Mouse (Mus musculus): Measurements from ENCODE around the gene Abat.

Gene Abat

DNA sequence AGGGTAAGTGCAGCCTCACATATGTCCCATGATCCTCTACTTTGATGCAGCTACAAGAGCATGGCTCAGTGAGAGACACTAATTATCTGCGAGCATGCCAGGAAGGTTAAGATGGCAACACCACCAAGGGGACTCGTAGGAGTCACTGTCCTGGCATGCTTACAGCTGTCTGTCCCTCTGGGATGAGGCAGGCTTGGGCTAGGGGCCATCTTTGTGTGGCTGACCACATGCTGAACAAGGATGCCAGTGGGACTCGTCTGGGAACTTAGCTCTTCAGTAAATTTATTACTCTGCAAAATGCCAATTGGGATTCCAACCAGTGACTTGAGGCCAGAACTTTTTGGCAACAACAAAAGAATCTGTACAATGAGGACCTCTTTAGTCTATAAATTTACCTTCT is 62.9 kb downstream of the Abat start:
- DNase-seq: no peak

DNA sequence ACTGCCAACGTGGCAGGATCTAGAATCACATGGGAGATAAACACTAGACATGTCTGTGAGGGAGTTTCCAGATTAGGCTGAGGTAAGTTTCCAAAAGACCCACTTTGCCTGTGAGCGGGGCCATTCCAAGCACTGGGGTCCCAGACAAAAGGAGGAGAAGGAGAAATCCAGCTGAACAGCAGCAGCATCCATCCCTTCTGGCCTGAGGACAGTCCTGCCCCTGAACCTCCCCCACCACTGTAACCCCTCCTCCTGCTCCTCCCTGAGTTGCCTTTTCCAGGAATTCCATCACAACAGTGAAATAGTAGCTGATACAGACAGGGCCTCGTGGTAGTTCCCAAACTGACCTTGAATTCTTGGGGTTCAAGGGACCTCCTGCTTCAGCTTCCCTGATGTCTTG is 63.7 kb downstream of the Abat start:
- no peak for DNase-seq

GRCm38 (mm10) chr16:8578326-8578725 is 65.1 kb downstream of the Abat start:
- DNase-seq: no peak

GRCm38 (mm10) chr16:8579546-8579945 is 66.3 kb downstream of the Abat start:
- no peak for DNase-seq

GRCm38 (mm10) chr16:8581661-8582239 is 68.5 kb downstream of the Abat start:
- no peak for DNase-seq

DNA sequence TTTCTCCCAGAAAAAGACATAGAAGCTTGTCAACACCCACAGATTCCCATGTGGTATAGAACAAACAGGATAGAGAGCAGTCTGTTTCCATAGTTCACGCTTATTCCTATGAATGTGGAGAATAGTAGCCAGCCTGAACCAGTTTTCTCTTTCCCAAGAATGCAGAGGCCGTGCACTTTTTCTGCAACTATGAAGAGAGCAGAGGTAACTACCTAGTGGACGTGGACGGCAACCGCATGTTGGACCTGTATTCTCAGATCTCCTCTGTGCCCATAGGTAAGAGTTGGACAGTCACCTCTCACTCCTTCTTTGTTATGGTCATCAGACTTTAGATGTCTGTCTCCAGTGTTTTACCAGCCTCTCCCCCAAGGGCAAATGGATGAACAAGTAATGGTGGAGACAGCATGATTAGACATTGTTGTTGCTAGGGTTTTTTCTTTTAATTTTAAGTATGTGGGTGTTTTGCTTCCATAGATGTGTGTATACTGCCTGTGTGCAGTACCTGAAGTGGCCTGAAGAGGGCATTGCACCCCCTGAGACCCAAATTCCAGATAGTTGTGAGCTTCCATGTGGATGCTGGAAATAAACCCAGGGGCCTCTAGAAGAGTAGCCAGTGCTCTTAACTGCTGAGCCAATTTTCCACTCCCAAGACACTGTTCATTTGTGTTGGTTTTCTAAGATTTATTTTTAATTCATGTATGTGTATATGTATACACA is 69.5 kb downstream of the Abat start:
- DNase-seq: no peak

DNA sequence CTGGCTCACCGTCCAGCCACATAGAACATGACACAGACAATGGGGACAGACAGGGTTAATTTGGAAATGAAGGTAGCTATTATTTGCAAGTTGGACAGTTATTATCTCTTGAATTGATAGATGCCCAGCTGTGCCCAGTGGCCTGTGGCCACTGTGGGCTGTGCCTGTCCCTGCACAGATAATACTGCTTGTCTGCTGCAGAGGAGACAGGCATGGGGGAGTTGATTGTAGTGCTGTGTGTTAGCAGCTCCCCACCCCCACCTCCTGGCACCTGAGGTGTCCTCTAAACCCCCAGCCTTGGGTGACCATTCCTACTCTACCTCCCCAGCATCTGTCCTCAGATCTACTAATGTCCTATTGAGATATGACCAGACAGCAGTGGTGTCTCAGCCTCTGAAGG is 71.0 kb downstream of the Abat start:
- DNase-seq: no peak

- no peak for DNase-seq
These were observed 71.8 kb downstream of the Abat start for GRCm38 (mm10) chr16:8585056-8585455.

DNA sequence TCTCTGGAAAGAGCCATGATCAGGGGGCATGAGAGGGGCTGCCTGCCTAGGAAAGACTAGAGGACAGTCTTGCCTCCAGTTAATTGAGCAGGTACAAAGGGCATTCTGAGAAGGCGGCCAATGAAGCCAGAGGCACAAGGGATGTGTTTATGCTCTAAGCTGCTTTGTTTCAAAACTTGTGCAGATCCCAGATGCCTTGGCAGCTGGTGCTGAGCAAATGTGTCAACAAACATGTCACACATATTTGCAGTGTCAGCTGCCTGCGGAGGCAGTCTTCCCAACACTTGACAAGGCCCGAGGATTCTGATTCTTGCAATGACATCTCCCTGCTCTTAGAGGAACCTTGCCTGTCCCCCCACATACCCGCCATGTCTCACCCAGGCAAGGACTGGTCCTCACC is 82.2 kb downstream of the Abat start:
- no peak for DNase-seq

GRCm38 (mm10) chr16:8596336-8596735 is 83.1 kb downstream of the Abat start:
- no peak for DNase-seq

- DNase-seq: no peak
These were observed 84.3 kb downstream of the Abat start for GRCm38 (mm10) chr16:8597516-8597915.

DNA sequence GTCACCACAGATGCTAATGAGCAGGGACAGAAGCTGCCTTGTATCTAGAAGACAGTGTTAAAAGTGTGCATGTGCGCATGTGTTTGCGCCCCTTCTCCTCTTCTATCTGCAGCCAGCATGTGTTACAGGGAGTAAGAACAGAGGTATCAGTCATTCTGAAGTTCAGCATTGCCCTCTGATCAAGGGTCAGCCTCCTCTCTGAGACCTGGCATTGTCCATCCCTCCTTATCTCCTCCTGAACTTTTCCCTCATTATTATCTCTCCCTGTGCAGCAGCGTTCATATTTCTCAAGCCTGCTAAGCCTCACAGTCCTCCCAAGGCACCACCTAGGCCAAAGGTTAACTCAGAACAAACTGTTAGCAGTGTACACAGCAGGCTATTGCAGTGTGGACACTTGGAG is 90.6 kb downstream of the Abat start:
- no peak for DNase-seq

DNA sequence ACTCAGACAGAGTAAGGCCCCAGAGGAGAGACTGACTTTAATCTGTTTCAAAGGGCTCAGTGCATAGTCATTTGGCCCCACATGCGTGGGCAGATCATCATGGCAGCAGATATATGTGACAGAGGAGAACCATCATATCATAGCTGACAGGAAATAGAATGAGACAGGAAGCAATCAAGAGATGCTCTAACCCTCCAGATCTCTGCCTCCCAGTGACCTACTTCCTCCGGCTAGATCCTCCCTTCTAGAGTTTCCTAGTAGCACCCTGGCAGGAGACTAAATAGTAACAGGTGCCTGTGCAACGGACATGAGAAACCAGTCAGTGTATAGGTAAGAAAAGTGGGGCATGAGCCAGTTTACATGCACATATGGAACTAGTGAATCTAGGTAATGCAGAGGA is 97.2 kb downstream of the Abat start:
- DNase-seq: no peak

DNA sequence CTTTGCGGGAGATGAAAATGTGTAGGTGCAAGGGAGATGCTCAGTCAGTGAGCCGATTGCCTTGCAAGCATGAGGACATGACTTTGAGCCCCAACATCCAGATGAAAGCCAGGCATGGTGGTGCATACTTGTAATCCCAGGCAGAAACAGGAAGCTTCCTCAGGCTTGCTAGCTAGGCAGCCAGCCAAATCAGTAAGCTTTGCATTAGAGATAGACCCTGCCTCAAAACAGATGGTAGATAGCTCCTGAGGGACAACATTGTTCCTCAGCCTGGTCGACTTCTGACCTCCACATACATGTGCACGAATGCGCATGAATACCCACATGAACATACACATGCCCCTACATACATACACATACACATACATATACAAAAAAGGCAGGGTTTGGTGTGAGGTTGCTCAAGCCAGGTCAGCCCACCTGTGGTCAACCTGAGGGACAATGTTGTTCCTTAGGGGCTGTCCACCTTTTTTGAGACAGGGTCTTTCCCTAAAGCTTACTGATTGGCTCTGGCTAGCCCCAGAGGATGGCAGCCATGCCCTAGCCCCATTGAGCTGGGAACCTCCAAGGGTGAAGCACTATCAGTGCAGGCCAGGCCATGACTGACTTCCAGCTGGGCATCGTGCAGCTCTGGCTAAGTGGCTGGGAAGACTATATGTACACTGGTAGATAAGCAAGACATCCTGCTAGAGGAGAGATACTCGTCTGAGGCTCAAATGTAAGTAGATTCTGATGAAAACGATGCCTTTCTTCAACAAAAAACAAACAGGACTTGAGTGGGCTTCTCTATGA is 99.2 kb downstream of the Abat start:
- no peak for DNase-seq

GRCm38 (mm10) chr16:8613039-8613438 is 99.8 kb downstream of the Abat start:
- DNase-seq: no peak

GRCm38 (mm10) chr16:8613447-8613846 is 100.2 kb downstream of the Abat start:
- no peak for DNase-seq

DNA sequence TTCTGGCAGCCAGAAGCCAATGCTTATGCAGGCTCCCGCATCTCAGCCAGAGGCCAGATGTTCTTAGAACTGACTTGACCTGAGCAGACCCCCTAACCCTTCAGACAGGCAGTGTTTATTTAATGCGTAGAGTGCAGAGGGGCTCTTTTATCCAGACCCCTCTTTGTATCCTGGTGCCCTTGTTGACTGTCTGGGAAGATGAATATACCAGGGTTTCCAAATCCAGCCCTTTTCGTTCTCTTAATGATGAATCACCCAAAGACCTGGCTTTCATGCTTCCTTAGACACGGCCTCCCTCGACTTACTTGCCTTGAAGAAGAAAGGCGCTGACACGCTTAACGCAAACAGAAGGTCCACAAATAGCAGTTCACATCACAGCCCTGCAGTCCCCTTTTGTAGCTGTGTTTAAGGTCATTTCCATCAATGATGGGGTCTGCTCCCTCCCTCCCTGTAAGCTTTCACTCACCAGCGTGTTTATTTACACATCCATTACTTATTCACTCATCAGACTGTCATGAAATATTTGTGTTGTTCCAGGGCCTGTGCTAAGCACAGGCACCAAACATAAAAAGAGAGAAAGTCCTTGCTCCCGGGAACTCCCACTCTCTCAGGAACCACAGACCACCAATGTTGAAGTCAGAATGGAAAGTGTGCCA is 106.6 kb downstream of the Abat start:
- DNase-seq: no peak

DNA sequence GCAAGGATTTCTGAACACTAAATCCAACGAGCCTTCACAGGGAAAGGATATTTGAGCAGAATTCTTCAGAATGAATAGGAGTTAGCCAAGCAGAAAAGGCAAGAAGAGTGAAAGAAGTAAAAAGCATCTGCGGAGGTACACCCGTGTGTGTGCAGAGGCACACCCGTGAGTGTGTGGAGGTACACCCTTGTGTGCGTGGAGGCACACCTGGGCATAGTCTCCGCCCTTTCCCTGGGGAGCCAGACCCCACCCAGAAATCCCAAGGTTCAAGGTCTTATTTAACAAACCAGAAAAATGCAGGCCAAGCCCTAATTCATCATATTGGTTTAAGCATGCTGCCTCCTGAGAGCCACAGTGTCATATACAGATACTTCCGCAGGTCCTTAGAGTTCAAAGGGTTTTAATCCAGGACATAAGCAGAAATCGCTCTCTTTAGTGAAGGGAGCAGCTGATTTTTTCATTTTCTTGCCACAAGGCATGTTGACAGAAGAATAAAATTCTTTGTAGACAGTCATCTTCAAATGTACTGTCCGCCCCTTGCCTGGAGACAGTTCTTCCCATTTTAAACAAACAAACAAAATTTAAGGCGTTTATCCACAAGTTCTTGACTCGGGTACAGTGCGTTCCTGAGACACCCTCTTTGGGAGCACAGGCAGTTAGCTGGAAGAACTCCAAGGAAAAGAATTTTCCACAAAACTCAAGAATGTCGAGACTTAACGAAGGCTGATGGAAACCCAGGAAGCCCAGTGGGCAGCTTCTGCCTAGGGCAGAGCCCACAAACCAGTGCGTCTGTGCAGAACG is 107.3 kb downstream of the Abat start:
- peak; percentile 17 for DNase-seq

DNA sequence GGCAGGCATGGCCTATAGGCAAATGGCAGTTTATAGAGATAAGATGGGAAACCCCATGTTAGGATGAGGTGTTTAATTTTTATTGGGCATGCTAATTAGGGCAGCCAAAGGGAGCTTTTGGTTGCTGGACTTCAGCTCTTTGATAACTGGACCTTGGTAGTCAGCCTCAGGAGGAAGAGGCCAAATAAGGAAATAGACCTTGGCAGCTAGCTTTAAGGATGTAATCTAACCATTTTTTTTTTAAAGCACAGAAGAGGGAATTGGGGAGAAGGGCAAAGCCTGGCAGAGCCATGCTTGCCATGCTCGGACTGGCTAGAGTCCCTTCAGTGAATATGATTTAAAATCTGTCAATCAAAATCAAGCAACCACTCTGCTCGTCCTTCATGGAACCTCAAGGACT is 117.2 kb downstream of the Abat start:
- DNase-seq: no peak

DNA sequence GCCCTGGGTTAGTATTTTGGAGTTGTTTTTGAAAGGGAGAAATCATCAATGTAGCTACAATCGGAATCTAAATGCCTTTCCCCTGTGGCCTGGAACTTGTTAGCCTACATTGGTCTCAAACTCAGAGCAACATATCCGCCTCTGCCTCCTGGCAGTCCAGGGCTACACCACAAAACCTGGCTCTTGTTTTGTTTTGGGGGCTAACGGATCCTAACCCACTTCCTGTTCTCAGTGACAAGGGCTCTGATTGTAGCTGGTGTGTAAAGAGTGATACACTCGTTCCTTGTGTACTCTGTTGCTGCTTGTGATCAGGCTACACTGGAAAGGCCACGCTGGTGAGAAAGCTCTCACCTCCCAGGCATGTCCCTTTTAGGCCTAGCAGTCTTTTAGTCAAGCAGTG is 118.2 kb downstream of the Abat start:
- no peak for DNase-seq

- no peak for DNase-seq
These were observed 123.6 kb downstream of the Abat start for GRCm38 (mm10) chr16:8636867-8637216.

- peak; percentile 91 for DNase-seq
These were observed 124.2 kb downstream of the Abat start, which contains the start of the genes Pmm2 and Tmem186 for GRCm38 (mm10) chr16:8637217-8638051. Pmm2 (plus strand) TSS chr16:8637674. Tmem186 (minus strand) TSS chr16:8637712.
